Mouse (Mus musculus) cerebellum, adult 11 months (tissue): ENCODE results near the gene Gpank1.

Experiments used
- DNase-seq: peaks from one replicate; pipeline ENCODE4 v3.0.0; 2022

Gene Gpank1

GRCm38 (mm10) chr17:35121143-35121799 is at the start of gene Gpank1:
Gpank1 (plus strand) TSS chr17:35121455.
- peak; percentile 97 for DNase-seq

- peak; percentile 80 for DNase-seq
These were observed 47.2 kb upstream of the Gpank1 start for GRCm38 (mm10) chr17:35074097-35074496.

- no peak for DNase-seq
These were observed 44.6 kb upstream of the Gpank1 start, which contains the start of gene Ly6g6e for GRCm38 (mm10) chr17:35076507-35077176. Ly6g6e (plus strand) TSS chr17:35076902.

- DNase-seq: no peak
These were observed 44.0 kb upstream of the Gpank1 start for GRCm38 (mm10) chr17:35077285-35077684.

- DNase-seq: no peak
These were observed 43.4 kb upstream of the Gpank1 start, which contains the start of gene Ly6g6d for GRCm38 (mm10) chr17:35077786-35078233. Ly6g6d (minus strand) TSS chr17:35078065.

- DNase-seq: no peak
These were observed 41.5 kb upstream of the Gpank1 start for GRCm38 (mm10) chr17:35079778-35080177.

GRCm38 (mm10) chr17:35080248-35080647 is 41.0 kb upstream of the Gpank1 start:
- no peak for DNase-seq

DNA sequence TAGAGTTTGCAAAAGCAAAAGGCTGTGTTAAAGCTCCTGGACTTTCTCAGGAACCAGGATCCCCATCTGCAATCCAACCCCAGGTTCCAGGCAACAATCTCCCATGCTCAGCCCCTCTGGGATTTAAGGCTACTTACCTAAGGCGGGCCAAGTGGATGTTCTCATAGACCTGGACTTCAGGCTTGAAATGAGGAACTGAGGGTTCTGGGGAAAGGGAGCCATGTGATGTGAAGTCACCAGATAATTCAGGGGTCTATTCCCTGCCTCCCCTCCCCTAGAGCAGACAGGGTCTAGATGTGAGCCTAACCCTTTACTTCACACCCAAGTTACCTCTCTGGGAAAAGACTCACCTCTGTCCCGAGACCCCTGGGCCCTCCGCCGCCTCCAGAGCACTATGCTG is 40.5 kb upstream of the Gpank1 start:
- DNase-seq: no peak

DNA sequence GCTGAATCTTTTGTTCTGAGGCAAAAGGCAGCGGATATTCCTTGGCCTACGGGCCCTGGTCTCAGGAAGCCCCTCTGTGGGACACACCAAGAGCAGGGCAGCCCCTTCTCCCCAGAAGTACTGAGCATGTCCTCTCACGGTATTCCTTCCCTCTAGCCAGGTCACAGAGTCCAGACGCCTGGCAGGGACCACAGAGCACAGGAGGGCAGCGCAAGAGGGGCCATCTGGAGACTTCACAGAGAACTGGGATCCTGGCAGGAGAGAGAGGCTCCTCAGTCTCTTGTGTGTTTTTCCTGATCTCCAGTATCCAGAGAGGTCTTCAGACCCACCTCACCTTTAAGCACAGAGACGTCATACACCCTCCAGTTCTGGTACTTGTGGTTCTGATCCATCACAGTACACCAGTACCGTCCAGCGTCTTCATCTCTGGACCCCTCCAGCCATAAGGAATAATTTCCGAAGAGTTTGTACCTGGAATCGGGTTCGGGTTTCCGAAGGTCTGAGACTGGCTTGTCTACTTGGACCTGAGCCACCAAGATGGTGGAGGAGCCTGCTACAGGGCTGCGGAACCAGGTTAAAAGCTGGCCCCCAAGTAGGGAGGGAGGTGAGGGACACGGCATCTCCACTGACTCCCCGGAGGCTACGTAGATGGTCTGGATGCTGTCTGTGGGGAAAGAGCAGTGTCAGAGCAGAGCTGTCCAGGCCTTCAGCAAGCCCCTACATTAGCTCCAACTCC is 38.2 kb upstream of the Gpank1 start:
- DNase-seq: peak; percentile 75

DNA sequence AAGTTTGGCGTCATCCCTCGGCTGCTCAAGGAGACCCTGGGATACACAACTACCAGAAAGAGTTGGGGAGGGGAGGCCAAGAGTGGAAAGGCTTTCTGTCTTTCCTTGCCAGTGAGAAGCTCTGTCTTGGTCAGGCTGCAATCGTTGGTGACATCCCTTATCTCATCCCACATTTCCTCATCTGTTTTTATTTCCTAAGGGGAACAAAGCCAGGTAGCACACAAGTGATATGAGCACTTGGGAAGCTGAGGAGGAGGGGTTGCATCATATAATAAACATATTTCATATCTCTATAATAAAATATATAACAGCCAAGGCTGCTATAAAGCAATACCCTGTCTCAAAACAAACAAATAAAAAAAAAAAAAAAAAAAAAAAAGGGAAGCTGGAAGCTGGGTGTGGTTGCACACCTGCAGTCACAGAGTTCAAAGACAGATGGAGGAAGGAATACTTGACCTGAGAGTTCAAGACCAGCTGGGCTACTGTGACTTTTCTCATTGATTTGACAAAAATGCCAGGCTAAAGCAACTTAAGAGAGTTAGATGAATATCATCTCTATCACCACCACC is 37.2 kb upstream of the Gpank1 start:
- DNase-seq: no peak

- no peak for DNase-seq
These were observed 35.9 kb upstream of the Gpank1 start, which contains the start of gene Ly6g6f for GRCm38 (mm10) chr17:35085208-35085865. Ly6g6f (minus strand) TSS chr17:35085610.

DNA sequence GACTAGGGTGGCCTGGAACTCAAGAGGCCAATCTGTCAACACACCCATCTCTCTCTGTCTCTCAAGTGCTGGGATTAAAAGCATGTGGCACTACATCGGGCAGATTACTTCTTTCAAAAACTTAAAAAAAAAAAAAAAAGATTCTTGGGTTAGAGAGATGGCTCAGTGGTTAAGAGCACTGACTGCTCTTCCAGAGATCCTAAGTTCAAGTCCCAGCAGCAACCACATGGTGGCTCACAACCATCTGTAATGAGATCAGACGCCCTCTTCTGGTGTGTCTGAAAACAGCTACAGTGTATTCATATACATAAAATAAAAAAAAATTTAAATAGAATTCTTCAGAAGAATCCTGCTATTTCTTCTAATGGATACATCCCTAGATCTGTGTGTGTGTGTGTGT is 33.1 kb upstream of the Gpank1 start:
- DNase-seq: no peak

- peak; percentile 94 for DNase-seq
These were observed 32.2 kb upstream of the Gpank1 start, which contains the start of gene Abhd16a for GRCm38 (mm10) chr17:35088825-35089644. Abhd16a (plus strand) TSS chr17:35089263.

DNA sequence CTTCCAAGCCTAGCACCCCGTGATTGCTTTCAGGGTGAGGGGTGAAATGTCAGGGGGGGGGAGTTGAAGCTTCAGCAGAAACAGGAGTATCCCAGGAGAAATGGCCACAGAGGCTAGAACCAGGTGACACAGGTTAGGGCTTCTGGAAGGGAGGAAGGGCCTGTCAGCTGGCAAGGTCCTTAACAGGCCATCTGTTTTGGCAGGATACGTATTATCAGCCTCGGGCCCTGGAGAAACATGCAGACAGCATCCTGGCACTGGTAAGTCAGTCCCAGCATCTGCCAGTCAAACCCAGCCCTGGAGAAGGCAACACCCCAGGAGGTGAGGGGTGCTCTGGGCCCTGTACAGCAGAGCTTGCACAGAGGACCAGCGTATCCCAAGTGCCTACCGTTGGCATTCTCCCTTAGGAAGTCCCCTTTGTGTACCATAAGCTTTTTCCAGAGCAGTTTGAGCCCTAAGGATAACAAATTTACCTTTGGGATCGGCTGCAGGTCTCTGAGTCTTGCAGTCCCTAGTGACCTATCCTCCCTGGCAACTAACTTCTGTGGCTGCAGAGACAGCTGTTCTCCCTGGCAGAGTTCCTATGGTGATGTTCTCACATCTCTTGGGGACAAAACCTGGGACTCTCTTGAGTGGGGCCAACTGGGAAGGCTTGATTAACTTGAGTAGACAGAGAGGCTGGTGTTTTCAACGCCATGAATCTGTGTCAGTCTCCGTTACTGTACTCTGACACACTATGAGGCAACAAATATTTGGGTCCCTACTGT is 30.9 kb upstream of the Gpank1 start:
- peak; percentile 86 for DNase-seq

- no peak for DNase-seq
These were observed 28.7 kb upstream of the Gpank1 start for GRCm38 (mm10) chr17:35092403-35093198.

DNA sequence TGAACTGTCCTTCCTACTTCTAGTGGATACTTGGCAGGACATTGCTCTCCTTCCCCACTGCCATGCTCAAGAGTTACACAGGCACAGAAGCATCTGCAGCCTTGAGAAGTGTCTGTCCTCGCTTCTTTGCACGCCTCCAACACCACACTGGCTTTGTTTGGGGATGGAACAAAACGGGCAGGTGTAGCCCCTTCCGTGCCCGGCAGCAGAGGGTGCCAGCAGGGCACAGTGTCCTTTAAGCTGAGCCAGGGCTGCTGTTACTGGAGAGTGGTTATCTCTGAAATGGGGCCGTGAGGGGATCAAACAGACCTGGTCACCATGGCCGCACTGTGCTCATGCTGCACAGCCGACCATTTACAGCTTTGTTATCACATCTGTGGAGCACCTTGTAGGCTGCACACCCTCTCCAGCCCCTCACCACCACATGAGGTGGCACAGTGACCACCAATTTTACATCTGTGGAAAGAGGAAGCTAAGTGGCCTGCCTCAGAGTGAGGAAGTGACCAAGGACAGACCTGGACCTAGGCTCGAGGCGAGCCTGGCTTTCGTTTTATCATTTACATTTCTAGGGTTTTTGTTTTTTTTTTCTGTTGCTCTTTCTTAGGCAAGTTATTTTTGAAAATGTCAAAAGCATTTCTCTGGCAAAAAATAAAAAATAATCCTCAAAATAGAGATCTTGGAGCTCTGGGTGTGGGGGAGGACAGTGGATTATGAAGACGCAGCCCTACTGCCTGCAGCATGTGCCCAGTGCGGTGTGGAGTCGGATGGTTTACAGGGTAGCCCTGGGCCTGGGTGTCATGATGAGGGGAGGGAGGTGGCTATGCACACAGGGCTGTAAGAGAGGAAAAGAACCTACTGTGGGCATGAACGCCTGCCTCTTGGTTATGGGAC is 26.5 kb upstream of the Gpank1 start:
- no peak for DNase-seq

- no peak for DNase-seq
These were observed 24.7 kb upstream of the Gpank1 start for GRCm38 (mm10) chr17:35096597-35096996.

GRCm38 (mm10) chr17:35097164-35097655 is 24.0 kb upstream of the Gpank1 start:
- peak; percentile 65 for DNase-seq
